ENCODE assay signal across 24 mouse cellular contexts in the genomic region with DNA sequence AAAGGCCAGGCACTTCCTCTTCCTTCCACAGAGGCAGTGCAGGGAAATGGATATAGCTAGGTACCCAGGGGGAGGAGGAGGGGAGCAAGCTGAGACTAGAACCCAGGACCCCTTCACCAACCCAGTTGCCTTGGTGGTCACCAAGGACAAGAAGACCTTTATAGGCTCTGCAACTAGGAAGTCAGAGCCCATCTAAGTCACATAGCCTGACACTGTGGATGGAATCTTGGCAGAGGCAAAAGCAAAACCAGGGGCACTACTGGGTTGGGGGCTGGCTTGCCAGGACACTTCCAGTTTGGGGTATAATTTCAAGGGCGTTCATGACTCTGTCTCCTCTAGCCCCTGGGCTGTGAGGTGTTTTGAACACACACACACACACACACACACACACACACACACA. TPM values are rescaled to one million over a fixed set of nuclear protein-coding genes. Genes with fewer than 3 reads are reported as not detected.
"Had no signal": no experiment of that assay in that cellular context is flagged by ENCODE, and none has a peak within 500 bp of the region (broad histone marks: within the 10 kb centered on the region; RNA-seq: fewer than 3 reads in every experiment).

No protein-coding gene starts in this region.

- H3K9me3 ChIP-seq: lung, embryonic 15.5 days; megakaryocyte, embryonic 14.5 days; midbrain, embryonic 13.5 days; midbrain, embryonic 15.5 days; neural tube, embryonic 12.5 days; stomach, embryonic 15.5 days had no signal

- H3K4me2 ChIP-seq: lung, embryonic 15.5 days; midbrain, embryonic 11.5 days; midbrain, embryonic 13.5 days; midbrain, embryonic 15.5 days; neural tube, embryonic 12.5 days; stomach, embryonic 15.5 days had no signal

- H3K9ac ChIP-seq: lung, embryonic 15.5 days; midbrain, embryonic 13.5 days; midbrain, embryonic 15.5 days; neural tube, embryonic 12.5 days; stomach, embryonic 15.5 days had no signal

- DNase-seq: lung, adult 2 months; lung, postnatal 14 days; lung, postnatal 36 days; right cerebral cortex, postnatal 14 days; thymus, adult 2 months; thymus, postnatal 25 days; thymus, postnatal 4 days had no signal

- H3K4me3 ChIP-seq: lung, embryonic 15.5 days; megakaryocyte, embryonic 14.5 days; midbrain, embryonic 13.5 days; midbrain, embryonic 15.5 days; neural tube, embryonic 12.5 days; stomach, embryonic 15.5 days had no signal

- ATAC-seq: lung, postnatal 0 days; midbrain, embryonic 13.5 days; midbrain, embryonic 15.5 days had no signal

- H3K36me3 ChIP-seq: lung, embryonic 15.5 days; midbrain, embryonic 13.5 days; midbrain, embryonic 15.5 days; neural tube, embryonic 12.5 days; stomach, embryonic 15.5 days had no signal

- H3K27ac ChIP-seq: lung, embryonic 15.5 days; macrophage; midbrain, embryonic 13.5 days; midbrain, embryonic 15.5 days; neural tube, embryonic 12.5 days; stomach, embryonic 15.5 days; stomach, postnatal 0 days had no signal

RNA-seq across cellular contexts. Expression of gene Neurod2, which starts 2.0 kb away (rescaled TPM):
- total RNA-seq: megakaryocyte progenitor cell, adult 5-6 weeks; monocyte, adult 5-6 weeks; neutrophil, adult 5-6 weeks had no signal
- polyA plus RNA-seq: lung, adult 2 months; lung, embryonic 15.5 days; lung, postnatal 0 days; macrophage; spleen, adult 2 months; testis, adult 2 months; urinary bladder, adult 2 months had no signal

RNA-seq across cellular contexts. Expression of gene Ppp1r1b, which starts 16.8 kb away (rescaled TPM):
- total RNA-seq: megakaryocyte progenitor cell, adult 5-6 weeks; monocyte, adult 5-6 weeks; neutrophil, adult 5-6 weeks had no signal
- polyA plus RNA-seq: macrophage had no signal

RNA-seq across cellular contexts. Expression of gene Tcap, which starts 52.2 kb away (rescaled TPM):
- total RNA-seq: megakaryocyte progenitor cell, adult 5-6 weeks; midbrain, postnatal 0 days; monocyte, adult 5-6 weeks; neutrophil, adult 5-6 weeks had no signal
- polyA plus RNA-seq: midbrain, embryonic 11.5 days; midbrain, embryonic 15.5 days; midbrain, postnatal 0 days; testis, adult 2 months had no signal

RNA-seq across cellular contexts. Expression of gene Pnmt, which starts 54.8 kb away (rescaled TPM):
- total RNA-seq: megakaryocyte progenitor cell, adult 5-6 weeks; monocyte, adult 5-6 weeks; neutrophil, adult 5-6 weeks had no signal
- polyA plus RNA-seq: lung, postnatal 0 days; macrophage; midbrain, embryonic 11.5 days; spleen, adult 2 months; stomach, postnatal 0 days; urinary bladder, adult 2 months had no signal
